In the genomic region with DNA sequence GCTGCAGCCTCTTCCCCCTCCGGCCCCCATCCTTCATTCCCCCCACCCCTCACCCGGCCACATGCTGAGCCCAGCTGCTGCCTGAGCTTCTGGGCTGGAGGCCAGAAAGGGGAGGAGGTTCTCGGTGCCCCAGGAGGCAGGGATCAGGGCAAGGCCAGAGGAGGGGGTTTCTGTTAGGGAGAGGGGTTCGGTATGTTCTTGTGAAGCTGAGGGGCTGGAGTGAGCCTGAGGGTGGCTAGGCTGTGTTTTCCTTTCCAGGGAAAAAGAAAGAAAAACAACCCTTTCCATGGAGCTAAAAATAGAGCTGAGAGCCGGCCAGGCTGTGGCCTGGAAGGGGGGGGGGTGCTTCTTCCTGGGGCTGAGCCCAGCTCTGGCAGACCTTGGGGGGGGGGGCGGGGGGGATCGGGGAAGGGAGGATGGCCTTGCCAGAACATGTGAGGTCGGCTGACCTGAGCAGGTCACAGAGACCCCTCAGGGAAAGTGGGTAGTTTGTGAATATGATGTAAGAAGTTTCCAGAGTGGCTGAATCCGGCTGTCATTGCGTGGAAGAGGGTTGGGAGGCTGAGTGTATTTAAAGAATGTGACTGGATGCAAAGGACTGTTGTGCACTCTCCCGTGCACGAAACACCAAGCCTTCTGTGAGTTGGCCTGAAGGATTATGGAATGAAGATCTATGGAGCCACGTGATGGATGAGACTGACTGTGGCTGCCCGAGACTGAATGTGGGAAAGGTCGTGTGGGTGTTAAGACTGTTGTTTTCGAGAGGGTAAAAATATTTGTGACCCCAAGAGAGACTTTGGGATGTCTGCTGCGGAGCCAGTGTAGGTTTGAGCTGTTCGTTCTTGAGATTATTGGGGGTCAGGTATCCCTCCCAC, we compare ENCODE assay signal across 1 mouse cellular context.
TF ChIP-seq lines count a peak whose summit lies in the region.

No protein-coding gene starts in this region.

TF ChIP-seq in CH12.LX, 34 proteins besides CTCF, POLR2A, EP300 and RAD21:
- TF ChIP-seq MAFK (IDR thresholded peaks at IDR 0.05; ENCODE audit: insufficient replicate concordance, low read length) (no peak), MAX (IDR thresholded peaks at IDR 0.05; ENCODE audit: low read length) (peak; percentile 57; the same call in 1 of the 2 replicates), BHLHE40 (IDR thresholded peaks at IDR 0.05; ENCODE audit: low read depth, low read length) (peak; percentile 50; the same call in 1 of the 2 replicates), MXI1 (IDR thresholded peaks at IDR 0.05; ENCODE audit: low read depth, low read length) (peak; percentile 58; the same call in 1 of the 2 replicates), SMC3 (IDR thresholded peaks at IDR 0.05; ENCODE audit: low read depth, low read length) (no peak), MAZ (IDR thresholded peaks at IDR 0.05; ENCODE audit: low read depth, low read length) (peak; percentile 72), MEF2A (IDR thresholded peaks at IDR 0.05; ENCODE audit: borderline replicate concordance, low read depth, low read length) (peak; percentile 60; the same call in 1 of the 2 replicates), MYC (IDR thresholded peaks at IDR 0.05; ENCODE audit: low read depth, low read length) (peak; percentile 2; the same call in 1 of the 2 replicates), IRF4 (IDR thresholded peaks at IDR 0.05; ENCODE audit: low read depth, low read length) (peak; percentile 28; the same call in 1 of the 2 replicates), USF1 (IDR thresholded peaks at IDR 0.05; ENCODE audit: low read depth, low read length) (peak; percentile 46; the same call in 1 of the 2 replicates), HCFC1 (IDR thresholded peaks at IDR 0.05; ENCODE audit: low read depth, low read length) (no peak), ZMIZ1 (IDR thresholded peaks at IDR 0.05; ENCODE audit: low read depth, low read length) (no peak), ETS1 (conservative IDR thresholded peaks at IDR 0.05; ENCODE audit: low read depth, low read length) (no peak; the same call in 1 of the 2 replicates)
